Mouse (Mus musculus) hematopoietic multipotent progenitor cell, adult 10-12 weeks (in vitro differentiated cells): Measurements from ENCODE around the gene Zfp872. TPM values are rescaled to one million over a fixed set of nuclear protein-coding genes. Genes with fewer than 3 reads are reported as not detected.

Experiments
- polyA plus RNA-seq: library from polyadenylated mRNA; stranded (reverse); fragments of >175 nt; gene quantifications from 2 replicates; pipeline ENCODE4 v1.2.3, GENCODE M21; 2012; ENCODE audit warnings: low replicate concordance

Zfp872 gene
- not detected in 2 replicates for polyA plus RNA-seq

GRCm38 (mm10) chr9:22188025-22188611 is at the start of gene Zfp872:
Gene Zfp872 (plus strand): TSS chr9:22188090.

GRCm38 (mm10) chr9:22156497-22157245 is 31.2 kb upstream of the Zfp872 start, which contains the start of gene Pigyl:
Gene Pigyl (plus strand): TSS chr9:22156846.

GRCm38 (mm10) chr9:22225581-22226388 is 37.9 kb downstream of the Zfp872 start, which contains the start of gene Zfp809:
Gene Zfp809 (plus strand): TSS chr9:22225714.

Other genes starting within 250 kb of the Zfp872 start
- 8.5 and 16.9 TPM in 2 replicates for gene Swsap1, start 232.3 kb upstream of the Zfp872 start, polyA plus RNA-seq
- 12.6 and 83.6 TPM in 2 replicates for gene Epor, start 224.6 kb upstream of the Zfp872 start, polyA plus RNA-seq
- 5.2 and 5.6 TPM in 2 replicates for gene Rgl3, start 198.6 kb upstream of the Zfp872 start, polyA plus RNA-seq
- gene Ccdc151, start 185.5 kb upstream of the Zfp872 start, polyA plus RNA-seq, result 0.12 TPM in 2 replicates
- 81.6 and 112 TPM in 2 replicates for gene Prkcsh, start 185.3 kb upstream of the Zfp872 start, polyA plus RNA-seq
- gene Elavl3, start 136.1 kb upstream of the Zfp872 start, polyA plus RNA-seq, result 0.15 TPM in 1 of 2 replicates, not detected in the other
- gene Gm49318, start 116.8 kb upstream of the Zfp872 start, polyA plus RNA-seq, result not detected in 2 replicates
- 22.4 and 38.4 TPM in 2 replicates for gene Zfp653, start 116.7 kb upstream of the Zfp872 start, polyA plus RNA-seq
- 13.3 and 22.4 TPM in 2 replicates for gene Ecsit, start 102.7 kb upstream of the Zfp872 start, polyA plus RNA-seq
- gene Cnn1, start 88.9 kb upstream of the Zfp872 start, polyA plus RNA-seq, result not detected in 2 replicates
- gene Elof1, start 70.9 kb upstream of the Zfp872 start, polyA plus RNA-seq, result 13.2 and 67.9 TPM in 2 replicates
- gene Acp5, start 52.4 kb upstream of the Zfp872 start, polyA plus RNA-seq, result 89.9 and 193 TPM in 2 replicates
- 34.8 and 51.2 TPM in 2 replicates for gene Pigyl, start 31.2 kb upstream of the Zfp872 start, polyA plus RNA-seq
- 8.2 and 8.9 TPM in 2 replicates for gene Zfp809, start 37.6 kb downstream of the Zfp872 start, polyA plus RNA-seq
- gene Zfp599, start 71.8 kb downstream of the Zfp872 start, polyA plus RNA-seq, result 0.11 and 0.25 TPM in 2 replicates
- 6.7 and 7.2 TPM in 2 replicates for gene Zfp810, start 119.6 kb downstream of the Zfp872 start, polyA plus RNA-seq
- 0.71 and 2.5 TPM in 2 replicates for gene Anln, start 201.1 kb downstream of the Zfp872 start, polyA plus RNA-seq
- 0.13 and 0.25 TPM in 2 replicates for gene 9530077C05Rik, start 223.4 kb downstream of the Zfp872 start, polyA plus RNA-seq